Mouse (Mus musculus) thymus, postnatal 25 days (tissue): Measurements from ENCODE around the gene Rtbdn.
A peak's percentile ranks its signal among the peaks of the same experiment; 100 is the strongest.

ENCODE experiments used
- DNase-seq: peaks from one replicate; pipeline ENCODE4 v3.0.0; 2022

Gene Rtbdn

DNA sequence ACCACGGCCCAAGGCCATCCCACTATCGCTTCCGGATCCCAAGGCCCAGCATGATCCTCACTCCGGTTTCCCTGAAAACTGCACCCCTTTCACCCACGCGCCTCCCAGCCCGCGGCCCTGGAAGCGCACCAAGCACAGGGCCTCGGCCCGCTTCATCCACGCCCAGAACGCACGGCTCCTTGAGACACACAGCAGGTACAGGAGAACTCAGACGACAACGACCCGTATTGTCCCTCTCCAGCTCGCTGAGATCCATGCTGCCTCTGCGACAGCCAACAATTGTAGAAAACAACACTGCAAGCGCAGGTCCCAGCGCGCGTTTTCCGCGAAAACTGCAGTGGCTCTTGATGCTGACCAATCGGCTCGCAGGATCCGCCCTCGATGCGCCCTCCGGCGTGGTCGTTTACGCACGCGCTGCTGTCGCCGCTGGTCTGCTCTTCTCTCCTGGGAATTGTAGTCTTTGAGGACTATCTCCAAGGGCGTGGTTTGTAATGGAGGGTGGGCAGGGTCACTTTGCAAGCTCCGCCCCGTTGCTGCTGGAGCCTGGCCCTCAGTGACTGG lies 19.0 kb downstream of the Rtbdn start:
- peak; percentile 87 for DNase-seq

DNA sequence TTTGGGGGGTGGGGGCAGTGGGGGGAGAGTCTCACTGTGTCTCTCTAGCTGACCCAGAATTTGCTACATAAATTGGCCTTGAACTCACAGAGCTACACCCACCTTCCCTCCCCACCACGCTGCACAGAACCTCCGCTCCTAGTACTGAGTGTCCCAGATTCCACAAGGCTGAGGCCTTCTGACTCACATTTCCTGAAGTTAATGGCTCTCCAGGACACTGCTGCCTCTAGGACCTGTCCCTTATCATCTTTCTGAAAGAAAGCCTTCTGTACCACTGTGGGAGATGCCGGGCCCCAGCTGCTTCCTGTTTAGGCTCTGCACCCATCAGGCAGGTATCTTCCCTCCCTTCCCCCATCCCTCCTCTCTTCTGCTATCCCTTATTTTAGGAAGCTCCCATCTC lies 19.8 kb downstream of the Rtbdn start:
- DNase-seq, result peak; percentile 42

DNA sequence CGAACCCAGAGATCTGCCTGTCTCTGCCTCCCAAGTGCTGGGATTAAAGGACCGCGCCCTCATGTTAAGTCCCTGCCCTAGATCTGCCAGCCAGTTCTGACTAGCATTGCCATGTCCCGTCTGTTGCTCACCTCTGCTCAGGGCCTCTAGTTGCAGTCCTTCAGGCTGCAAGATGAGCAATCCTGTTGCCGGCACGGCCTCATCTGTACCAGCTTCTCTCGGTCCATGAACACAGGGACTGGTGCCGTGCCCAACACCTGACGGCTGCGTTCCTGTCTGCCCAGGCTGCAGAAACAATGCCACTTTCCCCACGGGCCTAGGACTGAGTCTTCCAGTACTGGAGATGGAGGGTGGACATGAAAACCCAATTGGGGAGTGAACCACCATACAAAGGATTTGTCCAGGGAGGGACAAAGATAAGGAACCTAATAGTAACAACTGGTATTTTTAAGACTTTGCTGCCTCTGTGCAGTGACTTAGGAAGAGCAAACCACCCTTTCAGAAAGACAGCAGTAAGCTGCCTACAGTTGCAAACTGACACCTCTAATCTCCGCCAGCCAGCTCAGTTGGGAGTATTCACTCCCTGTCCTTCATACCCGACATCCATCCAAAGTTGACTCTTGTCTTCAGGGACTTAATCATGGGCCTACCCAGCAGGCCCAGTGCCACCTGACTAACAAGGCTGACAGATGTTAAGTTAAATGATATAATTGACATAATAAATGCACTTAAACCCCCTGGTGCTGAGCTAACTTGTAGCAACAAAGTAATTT lies 20.9 kb downstream of the Rtbdn start:
- DNase-seq, result no peak

DNA sequence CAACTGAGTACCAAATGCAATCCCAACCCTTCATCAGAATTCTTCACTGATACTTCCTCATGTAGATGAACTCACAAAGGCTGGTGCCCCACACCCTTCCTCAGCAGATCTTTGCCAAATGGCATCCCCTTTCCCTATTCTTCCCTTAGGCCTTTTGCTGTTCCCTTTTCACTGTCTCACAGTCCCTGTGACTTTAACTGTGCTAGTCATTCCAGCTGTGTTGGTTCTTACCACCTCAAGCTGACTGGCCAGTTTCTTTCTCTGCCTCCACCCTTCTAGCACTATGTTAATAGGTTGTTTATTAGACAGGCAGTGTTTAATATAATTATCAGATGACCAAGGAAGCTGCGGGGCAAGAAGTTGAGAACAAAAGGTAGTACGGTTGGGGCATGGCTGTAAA lies 21.9 kb downstream of the Rtbdn start:
- DNase-seq, result no peak

DNA sequence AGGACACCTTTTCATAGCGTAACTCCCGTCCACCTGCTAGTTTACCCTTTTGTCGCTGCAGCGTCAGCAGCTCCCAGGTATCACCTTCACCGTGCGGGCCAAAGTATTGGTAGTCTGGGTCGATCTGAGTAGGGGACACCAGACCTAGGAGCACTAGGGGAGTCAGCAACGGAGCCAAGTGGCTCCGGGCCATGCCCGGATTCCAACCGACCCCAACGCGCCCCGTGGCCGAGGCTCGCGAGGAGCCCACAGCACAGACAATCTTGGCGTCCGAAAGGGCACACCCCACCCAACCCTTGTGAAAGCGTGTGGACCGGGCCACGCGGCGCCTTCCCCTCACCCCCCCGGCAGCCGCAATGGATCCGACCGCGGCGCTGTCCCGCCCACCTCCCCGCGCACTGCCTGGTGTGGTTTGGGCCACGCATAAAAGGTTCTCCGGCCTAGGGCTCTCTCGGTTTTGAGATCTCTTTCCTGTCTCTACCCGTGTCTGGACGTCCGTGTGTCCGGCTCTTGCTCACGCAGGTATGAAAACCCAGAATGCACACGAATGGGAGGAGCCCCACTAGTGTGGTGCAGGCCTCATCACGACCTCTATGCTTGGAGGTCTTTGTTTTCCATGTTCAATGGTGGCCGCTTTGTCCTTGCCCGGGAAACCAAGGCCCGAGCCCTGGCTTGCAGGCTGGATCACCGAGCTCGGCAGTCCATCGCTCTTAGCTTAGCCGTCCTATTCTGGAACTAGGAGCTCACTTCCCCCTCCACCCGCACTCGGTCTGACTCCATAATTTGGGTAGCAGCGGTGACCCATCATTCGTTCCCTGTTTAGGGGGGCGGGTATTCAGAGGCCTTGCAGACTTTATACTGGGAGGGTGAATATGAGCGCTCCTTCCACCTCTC lies 22.7 kb downstream of the Rtbdn start, which contains the start of the genes Gm49661, Prdx2 and Rnaseh2a:
Gm49661 (minus strand) TSS at position 193 of the 894 bp plus-strand sequence.
Prdx2 (plus strand) TSS at position 347 of the 894 bp plus-strand sequence.
Rnaseh2a (minus strand) TSS at position 527 of the 894 bp plus-strand sequence.
- peak; percentile 72 for DNase-seq

DNA sequence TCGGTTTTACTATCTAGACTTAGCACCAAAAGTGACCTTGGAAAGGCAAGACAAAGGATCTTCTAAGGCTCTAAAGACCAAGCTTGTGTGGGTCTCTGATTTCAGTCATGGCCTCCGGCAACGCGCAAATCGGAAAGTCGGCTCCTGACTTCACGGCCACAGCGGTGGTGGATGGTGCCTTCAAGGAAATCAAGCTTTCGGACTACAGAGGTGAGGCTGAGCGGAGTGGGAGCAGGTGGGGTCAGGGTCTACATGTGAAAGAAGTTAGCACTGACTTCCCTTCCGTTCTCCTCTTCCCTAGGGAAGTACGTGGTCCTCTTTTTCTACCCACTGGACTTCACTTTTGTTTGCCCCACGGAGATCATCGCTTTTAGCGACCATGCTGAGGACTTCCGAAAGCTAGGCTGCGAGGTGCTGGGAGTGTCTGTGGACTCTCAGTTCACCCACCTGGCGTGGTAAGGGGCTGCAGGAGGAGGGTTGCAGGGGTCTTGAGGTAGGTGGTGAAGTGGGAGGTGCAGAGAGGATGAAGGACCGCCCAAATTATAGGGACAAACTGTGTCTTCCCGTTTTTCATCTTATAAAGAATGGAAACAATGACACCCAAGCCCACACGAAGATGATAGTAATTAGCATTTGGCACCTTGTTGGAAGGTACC lies 23.5 kb downstream of the Rtbdn start:
- DNase-seq, result peak; percentile 9

DNA sequence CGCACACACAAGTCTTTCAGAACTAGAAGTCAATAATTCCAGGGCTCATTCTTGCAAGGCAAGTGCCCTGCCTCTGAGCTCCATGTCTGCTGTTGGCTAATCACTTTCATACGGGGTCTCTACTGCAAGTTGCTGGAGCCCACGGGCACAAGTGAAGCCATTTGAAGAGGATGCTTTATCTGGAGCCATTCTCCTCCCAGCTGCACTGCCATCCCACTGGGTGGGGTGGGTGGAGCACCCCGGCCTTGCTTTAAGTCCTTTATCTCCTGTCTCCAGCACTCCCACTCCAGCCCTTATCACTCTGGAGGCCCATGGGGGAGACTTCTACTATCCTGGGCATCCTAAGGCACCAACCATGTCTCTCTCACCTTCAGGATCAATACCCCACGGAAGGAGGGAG lies 24.1 kb downstream of the Rtbdn start:
- DNase-seq, result no peak

DNA sequence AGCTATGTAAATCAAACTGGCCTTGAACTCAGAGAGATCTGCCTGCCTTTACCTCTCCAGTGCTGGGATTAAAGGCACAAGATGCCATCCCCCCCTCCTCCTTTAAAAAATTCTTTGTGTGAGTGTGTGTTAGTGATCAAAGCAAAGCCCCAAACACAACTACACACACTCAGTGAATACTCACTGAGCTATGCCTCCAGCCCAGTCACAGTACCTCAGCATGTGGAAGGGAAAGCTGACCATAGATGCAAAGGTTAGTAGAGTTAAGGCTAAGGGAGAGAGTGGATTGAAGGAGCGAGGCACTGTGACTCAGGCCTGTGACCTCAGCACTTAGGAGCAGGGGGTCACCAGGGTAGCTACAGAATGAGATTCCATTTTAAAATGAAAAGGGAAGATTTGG lies 26.3 kb downstream of the Rtbdn start:
- no peak for DNase-seq

DNA sequence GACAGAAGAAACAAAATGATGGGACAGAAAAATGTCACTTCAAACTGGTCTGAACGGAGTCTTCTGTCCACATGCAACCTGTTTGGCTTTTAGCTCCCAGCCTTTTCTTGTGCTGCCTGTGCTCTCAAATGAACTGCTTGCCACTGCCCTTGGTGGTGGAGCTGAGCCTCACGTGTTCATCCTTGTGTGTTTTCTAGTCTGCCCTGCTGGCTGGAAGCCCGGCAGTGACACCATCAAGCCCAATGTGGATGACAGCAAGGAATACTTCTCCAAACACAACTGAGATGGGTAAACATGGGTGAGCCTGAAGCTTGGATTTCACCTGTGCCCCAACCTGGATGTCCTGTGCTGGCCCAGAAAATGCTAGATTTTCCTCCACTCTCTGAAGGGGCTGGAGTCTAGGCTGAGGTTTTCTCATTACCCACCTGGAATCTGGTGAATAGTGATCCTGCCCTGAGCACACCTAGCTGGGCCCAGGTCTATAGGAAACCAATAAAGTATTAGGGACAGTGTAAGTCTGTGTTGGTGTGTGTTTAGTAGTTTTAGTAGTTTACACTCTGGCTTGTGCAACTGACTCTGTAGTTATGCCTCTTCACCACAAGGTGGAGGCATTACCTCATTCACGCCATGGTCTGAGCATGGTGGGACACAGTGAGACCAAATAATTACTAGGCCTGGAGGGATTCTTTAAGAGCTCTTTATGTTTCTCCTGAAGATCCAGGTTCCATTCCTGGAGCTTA lies 27.2 kb downstream of the Rtbdn start:
- peak; percentile 67 for DNase-seq

DNA sequence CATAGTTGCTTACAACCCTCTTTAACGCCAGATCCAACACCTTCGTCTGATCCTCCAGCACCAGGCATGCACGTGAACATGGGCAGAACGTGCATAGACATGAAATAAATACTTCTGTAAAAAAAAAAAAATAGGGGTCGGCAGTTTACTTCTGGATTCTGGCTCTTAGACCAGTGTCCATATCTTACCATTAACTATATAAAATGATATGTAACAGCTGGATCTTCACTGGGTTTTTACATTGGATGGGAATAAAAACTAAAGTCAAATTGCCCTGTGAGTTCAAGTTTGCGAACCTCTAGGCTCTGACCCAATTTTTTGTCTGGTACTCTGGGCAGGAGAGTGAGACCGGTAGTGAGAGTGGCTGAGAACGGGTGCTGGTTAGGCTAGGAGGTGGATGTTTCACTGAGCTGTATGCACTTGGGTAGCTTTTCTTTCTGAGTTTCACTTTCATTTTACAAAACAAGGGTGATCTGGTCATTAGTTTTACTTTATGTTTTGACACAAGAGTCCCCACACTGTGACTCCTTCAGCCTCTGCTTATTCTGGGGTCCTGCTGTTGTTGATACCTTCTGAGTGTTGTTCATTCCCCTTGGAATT lies 27.9 kb downstream of the Rtbdn start:
- DNase-seq, result no peak

DNA sequence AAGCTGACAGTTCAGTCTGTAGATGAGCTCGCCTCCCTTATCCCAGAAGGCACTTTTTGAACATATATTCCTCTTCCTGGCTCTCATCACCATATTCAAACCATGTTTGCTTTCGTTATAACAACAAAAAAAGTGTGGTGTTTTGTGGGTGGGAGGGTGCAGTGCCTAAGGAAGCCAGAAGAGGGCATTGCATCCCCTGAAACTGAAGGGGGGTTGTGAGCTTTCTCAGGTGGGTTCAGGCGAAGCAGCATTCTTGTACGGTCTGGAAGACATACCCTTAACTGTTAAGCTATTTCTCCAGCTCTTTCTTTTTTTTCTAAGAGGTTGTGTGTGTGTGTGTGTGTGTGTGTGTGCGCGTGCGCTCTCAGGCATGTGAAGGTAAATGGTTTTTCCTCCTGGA lies 28.6 kb downstream of the Rtbdn start:
- peak; percentile 89 for DNase-seq

DNA sequence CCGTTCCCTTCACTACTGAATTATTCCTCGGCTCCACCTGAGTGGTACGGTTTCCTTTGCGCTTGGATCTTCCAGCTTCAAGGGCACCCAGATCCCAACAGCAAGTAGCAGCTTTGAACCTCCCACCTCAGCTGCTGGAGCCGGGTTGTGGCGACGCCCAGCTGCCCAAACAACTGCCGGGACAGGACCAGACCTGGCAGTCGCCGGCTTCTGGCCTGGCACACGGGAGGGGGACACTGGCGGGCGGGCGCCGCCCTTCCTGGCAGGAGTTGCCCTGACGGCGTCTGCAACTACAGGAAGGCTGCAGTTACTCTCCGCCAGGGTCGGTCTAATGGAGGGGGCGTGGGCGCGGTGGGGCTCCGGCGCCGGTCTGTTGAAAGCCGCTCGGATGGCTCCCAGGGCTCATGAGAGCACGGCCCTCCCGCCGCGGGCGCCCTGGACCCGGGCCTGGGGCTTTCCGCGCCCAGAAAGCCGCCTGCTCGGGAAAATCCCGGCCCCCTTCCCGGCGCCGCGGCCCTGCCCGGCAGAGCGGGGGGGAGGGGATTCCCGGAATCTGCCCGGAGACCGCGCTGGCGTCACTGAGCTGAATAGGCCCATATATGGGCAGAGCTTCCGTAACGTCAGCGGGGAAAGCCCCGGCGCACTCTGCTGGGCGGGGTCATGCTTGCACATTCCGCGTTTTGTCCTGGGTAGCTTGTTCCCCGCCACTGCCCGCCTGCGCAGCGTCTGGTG lies 29.4 kb downstream of the Rtbdn start:
- DNase-seq, result peak; percentile 94

DNA sequence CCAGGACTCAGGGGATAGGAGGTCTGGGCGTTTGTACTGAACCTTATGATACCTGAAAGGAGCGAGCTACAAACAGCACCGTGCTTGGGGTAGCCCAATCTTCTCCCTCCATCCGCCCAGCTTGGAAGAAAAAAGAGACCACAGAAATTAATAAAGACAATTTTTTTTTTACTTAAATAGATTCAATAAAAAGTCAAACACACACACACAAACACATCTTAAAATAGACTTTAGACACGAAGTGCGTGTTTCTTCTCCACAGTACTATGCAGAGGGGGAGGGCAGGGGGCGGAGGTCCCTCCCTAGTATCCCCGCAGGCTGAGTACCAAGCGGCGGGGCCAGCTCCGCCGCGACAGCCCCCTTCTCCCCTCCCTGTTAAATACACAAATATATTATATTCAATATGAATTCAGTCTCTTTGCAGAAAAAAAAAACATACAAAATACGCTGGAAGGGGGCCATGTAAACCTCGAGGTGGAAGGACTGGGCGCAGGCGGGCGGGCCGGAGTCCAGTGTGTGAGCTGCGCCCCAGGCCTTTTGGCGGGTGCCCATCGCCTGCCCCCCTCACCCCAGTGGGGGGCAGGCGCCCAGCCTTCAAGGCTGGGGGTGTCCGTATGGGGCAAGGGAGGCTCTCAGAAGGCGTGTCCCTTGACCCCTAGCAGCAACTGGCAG lies 30.1 kb downstream of the Rtbdn start:
- DNase-seq, result no peak

DNA sequence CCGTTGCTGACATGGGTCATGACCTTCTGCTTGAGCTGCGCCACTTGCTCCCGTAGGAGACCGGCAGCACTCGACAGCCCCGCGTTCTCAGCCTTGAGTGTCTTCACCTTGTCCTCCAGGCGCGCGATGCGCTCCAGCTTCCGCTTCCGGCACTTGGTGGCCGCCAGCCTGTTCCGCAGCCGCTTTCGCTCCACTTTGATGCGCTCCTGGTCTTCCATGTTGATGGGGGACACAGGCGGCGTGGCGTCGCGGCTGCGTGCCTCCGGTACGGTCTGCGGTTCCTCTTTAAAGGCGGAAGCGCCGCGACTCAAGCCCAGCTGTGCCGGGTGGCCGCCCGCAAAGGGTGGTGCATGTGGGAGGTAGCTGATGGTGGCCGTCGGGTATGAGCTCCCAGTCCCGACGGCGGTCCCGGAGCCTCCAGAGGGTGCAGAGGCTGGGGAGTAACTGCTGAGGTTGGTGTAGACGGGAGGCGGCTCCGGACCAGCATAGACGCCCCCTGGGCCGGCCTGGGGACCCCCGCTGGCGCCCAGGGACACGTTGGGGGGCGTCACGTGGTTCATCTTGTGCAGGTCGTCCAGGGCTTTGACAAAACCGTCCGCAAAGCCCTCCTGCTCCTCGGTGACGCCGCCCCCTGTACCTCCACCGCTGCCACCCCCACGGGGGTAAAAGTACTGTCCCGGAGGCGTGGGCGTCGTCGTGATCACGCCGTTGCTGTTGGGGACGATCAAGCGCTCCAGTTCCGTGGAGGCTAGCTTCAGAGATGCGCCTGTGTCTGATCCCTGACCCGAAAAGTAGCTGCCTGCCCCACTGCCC lies 30.9 kb downstream of the Rtbdn start:
- DNase-seq, result peak; percentile 83

DNA sequence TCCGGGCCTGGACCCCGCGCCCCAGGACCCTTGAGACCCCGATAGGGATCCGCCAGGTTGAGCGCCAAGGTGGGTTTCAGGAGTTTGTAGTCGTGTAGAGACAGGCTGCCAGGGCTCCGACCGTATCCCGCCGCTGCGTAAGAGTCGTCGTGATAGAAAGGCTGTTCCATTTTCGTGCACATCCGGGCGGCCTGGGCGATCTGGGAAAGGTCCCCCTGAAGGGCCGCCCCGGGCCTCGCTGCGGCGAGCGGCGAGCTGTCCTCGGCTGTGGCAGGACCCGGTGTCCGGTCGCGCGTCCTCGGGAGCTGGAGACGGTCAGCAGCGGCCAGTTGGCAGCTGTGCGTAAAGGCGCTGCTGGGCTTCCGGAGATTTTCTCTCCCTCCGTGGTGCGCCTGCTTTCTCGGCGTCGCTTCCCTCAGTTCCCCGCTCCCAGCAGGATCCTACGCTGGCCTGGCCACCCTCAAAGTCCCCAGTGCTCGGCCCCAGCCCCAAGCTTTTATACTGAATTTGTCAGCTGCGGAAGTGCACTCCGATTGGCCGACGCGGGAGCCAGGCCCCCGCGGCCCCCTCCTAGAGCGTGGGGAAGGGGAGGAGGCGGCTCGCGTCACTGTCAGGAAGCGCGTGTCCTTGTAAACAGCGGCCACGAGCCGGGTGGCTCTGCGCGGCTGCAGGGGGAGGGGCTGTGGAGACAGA lies 31.6 kb downstream of the Rtbdn start, which contains the start of gene Junb:
Junb (minus strand) TSS at position 471 of the 693 bp plus-strand sequence.
- peak; percentile 94 for DNase-seq

DNA sequence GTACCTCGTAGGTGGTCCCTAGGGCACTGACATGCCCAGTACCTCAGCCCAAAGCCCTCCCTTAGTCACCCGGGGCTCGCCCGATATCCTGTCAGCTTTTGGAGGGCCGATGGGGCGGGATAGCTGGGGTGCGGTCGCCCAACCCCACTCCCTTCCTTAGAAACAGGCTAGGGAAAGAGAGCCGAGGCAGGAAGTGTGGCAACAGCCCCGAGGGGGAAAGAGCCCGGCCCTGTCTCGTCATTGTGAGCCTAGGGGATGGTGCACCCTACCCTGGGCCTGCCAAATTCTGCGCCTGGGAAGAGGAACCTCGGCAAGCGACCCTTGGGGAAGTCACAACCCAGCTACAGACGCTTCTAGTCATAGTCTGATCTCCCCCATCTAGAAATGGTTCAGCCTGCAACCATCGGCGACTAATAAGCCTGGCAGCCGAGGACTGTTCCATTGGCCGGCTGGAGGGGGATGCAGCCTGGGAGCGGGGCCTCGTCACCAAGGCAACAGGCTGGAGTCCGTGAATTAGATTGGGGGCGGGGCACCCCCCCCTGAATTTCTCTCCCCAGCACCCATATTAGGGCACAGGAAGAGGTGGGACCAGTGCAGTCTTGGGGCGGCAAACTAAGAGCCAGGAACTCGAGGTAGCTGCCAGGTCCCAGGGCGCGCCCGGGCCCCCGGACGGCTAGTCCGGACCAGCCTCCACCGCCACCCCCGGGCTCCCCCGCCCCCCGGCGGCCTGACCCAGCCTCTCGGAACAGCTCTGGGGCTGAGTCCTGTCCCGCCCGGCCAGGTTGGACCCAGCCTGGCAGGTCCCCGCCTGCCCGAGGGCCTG lies 33.0 kb downstream of the Rtbdn start:
- DNase-seq, result peak; percentile 84

DNA sequence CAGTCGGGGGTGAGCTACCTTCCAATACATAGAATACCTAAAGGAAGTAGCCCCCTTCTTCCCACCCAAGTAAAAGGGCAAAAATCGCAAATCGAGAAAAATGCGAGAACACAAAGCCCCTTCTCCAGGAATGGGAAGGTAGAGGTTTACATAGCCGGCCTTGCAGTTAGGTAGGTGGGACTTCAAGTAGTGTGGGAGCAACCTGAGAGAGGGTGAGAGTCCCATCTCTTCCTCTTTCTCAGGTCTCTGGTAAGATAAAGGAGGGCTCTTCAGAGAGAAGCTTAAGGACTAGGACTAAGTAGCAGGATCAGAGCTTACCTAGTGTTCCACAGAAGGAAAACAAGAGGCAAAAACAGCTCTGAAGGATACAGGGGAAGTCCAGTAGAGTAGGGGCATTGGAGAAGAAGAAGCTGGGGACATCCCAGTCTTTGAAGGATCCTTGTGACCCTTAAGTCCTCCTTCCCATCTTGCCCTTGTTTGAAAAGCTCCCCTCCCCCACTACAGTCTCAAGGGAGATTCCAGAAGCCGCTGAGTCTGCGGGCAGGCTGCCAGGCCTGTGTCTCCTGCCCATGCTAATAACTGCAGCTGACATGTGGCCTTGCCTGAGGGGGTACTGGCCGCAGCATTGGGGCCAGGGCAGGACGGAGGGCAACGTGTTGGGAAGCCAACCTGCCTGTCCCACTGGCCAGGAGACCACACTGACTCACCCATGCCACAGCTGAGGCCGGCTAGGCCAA lies 34.0 kb downstream of the Rtbdn start:
- DNase-seq, result peak; percentile 24
